Mouse (Mus musculus): ENCODE measurements around the gene Esyt2. TPM values are rescaled to one million over a fixed set of nuclear protein-coding genes. Genes with fewer than 3 reads are reported as not detected.

Gene Esyt2
- polyA plus RNA-seq, 1 experiment from 2014 or later: 44.6 TPM

DNA sequence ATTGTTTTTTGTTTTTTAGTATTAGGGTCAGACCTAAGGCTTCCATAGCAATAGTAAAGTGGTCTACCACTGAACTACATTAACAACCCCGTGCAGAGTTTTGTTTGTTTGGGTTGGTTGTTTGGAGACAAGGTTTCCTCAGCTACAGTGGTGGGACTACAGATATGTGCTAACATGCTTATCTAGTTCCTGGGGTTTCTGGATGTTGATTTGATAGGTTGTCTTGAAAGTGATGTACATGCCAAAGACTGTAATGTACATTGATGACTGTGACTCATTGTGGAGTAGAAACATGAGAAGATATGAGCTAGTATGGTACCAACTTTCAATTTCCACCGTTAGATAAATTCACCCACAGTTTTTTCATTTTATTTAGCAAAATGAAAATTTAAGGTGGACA lies 2.5 kb downstream of the Esyt2 start:
- 78% methylated on average over 2 of the region's 2 CpGs for WGBS
- Histone ChIP-seq H3K36me3 (ENCODE audit: control insufficient read depth, insufficient read depth, low read length) (no peaks in the 10 kb centered on the region), H3K4me3 (ENCODE audit: low read depth, low read length) (no peak overlapping the region), H3K27me3 (ENCODE audit: control insufficient read depth, insufficient read depth, low read length) (no peaks in the 10 kb centered on the region), H3K9ac (replicated peaks; ENCODE audit: low read depth, low read length) (no peak overlapping the region), H3K9me3 (ENCODE audit: control insufficient read depth, low read depth, low read length) (no peaks in the 10 kb centered on the region), H3K4me2 (replicated peaks; ENCODE audit: low read depth, low read length) (peak overlapping the region; percentile 29; the same call in 1 of the 2 replicates), H3K4me1 (ENCODE audit: control insufficient read depth, insufficient read depth, low read length) (no peaks in the 10 kb centered on the region), H3K27ac (ENCODE audit: low read length) (no peak overlapping the region)
- no peak for ATAC-seq (ENCODE audit: insufficient number of reproducible peaks, insufficient read depth, low FRiP score, low read depth)

DNA sequence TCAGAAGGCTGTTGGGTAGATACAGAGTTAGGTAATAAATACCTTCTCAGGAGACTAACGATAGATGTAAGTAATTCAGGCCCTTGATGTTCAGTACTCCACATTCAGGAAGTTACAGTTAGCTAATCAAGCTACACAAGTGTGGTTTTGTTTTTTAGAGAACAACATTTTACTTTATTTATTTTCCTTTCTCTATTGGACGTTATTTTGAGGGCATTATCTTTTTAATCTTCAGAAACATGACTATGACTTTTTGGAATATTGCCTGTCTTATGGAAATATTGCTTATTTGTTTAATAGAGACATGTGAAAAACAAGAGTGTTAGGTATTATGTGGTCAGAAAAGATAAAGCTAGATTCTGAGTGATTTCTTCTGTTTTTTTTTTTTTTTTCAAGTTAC lies 12.2 kb downstream of the Esyt2 start:
- H3K4me1 ChIP-seq (ENCODE audit: control insufficient read depth, insufficient read depth, low read length): no peaks in the 10 kb centered on the region
- H3K4me2 ChIP-seq (replicated peaks; ENCODE audit: low read depth, low read length): no peak overlapping the region
- no peak overlapping the region for H3K9ac ChIP-seq (replicated peaks; ENCODE audit: low read depth, low read length)
- no peaks in the 10 kb centered on the region for H3K27me3 ChIP-seq (ENCODE audit: control insufficient read depth, insufficient read depth, low read length)
- no peaks in the 10 kb centered on the region for H3K9me3 ChIP-seq (ENCODE audit: control insufficient read depth, low read depth, low read length)
- no peaks in the 10 kb centered on the region for H3K36me3 ChIP-seq (ENCODE audit: control insufficient read depth, insufficient read depth, low read length)
- no peak overlapping the region for H3K27ac ChIP-seq (ENCODE audit: low read length)
- 86% methylated on average over 2 of the region's 2 CpGs for WGBS
- H3K4me3 ChIP-seq (ENCODE audit: low read depth, low read length): no peak overlapping the region
- no peak for ATAC-seq (ENCODE audit: insufficient number of reproducible peaks, insufficient read depth, low FRiP score, low read depth)

DNA sequence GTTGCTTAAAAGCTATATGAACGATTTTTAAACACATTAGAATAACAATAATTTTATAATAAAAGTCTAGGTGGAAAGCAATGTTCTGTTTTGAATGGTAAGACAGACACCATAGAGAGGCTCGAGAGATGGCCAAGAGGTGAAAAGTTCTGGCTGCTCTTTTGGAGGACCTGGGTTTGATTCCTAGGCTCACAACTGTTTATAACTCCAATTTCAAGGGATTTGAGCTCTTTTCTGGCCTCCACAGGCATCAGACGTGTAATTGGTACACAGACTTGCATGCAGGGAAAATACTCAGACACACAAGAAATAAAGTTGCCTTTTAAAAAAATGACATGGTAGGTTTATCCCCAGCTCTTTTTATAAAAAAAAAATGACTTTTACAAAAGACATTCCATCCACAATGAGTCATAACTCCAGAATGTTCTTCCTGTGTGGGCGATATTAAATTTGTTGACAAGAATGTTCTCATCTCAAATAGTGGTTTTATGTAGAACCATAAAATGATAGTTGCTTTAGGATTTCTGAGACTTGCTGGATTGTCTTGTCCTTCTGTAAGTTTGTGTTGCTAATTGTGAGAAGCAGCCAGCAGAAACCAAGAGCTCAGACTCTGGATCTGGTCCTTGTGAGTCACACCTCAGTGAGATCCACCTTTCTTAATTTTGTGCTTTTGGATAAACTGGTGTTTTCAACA lies 12.8 kb downstream of the Esyt2 start:
- Histone ChIP-seq H3K4me3 (ENCODE audit: low read depth, low read length) (no peak overlapping the region), H3K36me3 (ENCODE audit: control insufficient read depth, insufficient read depth, low read length) (no peaks in the 10 kb centered on the region), H3K27ac (ENCODE audit: low read length) (no peak overlapping the region), H3K4me2 (replicated peaks; ENCODE audit: low read depth, low read length) (no peak overlapping the region), H3K4me1 (ENCODE audit: control insufficient read depth, insufficient read depth, low read length) (no peaks in the 10 kb centered on the region), H3K27me3 (ENCODE audit: control insufficient read depth, insufficient read depth, low read length) (no peaks in the 10 kb centered on the region), H3K9me3 (ENCODE audit: control insufficient read depth, low read depth, low read length) (no peaks in the 10 kb centered on the region), H3K9ac (replicated peaks; ENCODE audit: low read depth, low read length) (no peak overlapping the region)
- 70% methylated on average over 4 of the region's 4 CpGs for WGBS
- ATAC-seq (ENCODE audit: insufficient number of reproducible peaks, insufficient read depth, low FRiP score, low read depth): no peak

DNA sequence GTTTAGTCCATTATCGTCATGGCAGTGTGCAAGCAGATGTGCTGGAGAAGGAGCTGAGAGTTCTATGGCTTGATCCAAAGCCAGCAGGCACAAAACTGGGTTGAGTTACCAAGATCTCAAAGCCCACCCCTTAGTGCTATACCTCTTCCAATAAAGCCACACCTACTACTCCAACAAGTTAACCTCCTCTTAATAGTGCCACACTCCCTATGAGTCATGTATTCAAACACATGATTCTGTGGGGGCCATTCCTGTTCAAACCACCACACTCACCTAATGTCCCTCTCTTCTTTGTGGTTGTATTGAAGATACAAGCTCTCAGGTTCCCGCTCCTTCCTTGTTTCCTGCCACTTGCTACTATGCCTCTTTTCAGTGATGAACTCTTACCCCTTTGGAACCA lies 18.9 kb downstream of the Esyt2 start:
- no peaks in the 10 kb centered on the region for H3K4me1 ChIP-seq (ENCODE audit: control insufficient read depth, insufficient read depth, low read length)
- H3K9ac ChIP-seq (replicated peaks; ENCODE audit: low read depth, low read length): no peak overlapping the region
- ATAC-seq (ENCODE audit: insufficient number of reproducible peaks, insufficient read depth, low FRiP score, low read depth): peak; percentile 69
- H3K9me3 ChIP-seq (ENCODE audit: control insufficient read depth, low read depth, low read length): no peaks in the 10 kb centered on the region
- H3K4me2 ChIP-seq (replicated peaks; ENCODE audit: low read depth, low read length): no peak overlapping the region
- WGBS: 86% methylated on average over 2 of the region's 2 CpGs
- no peaks in the 10 kb centered on the region for H3K36me3 ChIP-seq (ENCODE audit: control insufficient read depth, insufficient read depth, low read length)
- H3K27ac ChIP-seq (ENCODE audit: low read length): no peak overlapping the region
- H3K27me3 ChIP-seq (ENCODE audit: control insufficient read depth, insufficient read depth, low read length): no peaks in the 10 kb centered on the region
- no peak overlapping the region for H3K4me3 ChIP-seq (ENCODE audit: low read depth, low read length)

DNA sequence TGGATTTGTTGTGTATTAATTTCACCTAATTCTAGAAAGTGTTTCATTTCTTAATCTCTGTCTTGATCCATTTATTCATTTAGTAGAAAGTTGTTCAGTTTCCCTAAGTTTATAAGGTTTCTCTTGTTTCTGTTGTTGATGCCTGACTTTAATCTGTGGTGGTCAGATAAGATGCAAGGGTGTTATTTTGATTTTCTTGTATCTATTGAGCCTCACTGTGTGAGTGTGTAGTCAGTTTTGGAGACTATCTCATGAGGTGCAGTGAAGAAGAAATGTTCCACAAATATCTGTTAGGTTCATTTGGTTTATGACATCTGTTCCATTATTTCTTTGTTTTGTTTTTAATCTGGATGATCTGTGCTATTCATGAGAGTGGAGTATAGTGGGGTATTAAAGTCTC lies 21.2 kb downstream of the Esyt2 start:
- H3K9me3 ChIP-seq (ENCODE audit: control insufficient read depth, low read depth, low read length): no peaks in the 10 kb centered on the region
- H3K36me3 ChIP-seq (ENCODE audit: control insufficient read depth, insufficient read depth, low read length): no peaks in the 10 kb centered on the region
- H3K4me3 ChIP-seq (ENCODE audit: low read depth, low read length): no peak overlapping the region
- no peak overlapping the region for H3K27ac ChIP-seq (ENCODE audit: low read length)
- H3K4me1 ChIP-seq (ENCODE audit: control insufficient read depth, insufficient read depth, low read length): no peaks in the 10 kb centered on the region
- H3K4me2 ChIP-seq (replicated peaks; ENCODE audit: low read depth, low read length): no peak overlapping the region
- no peak overlapping the region for H3K9ac ChIP-seq (replicated peaks; ENCODE audit: low read depth, low read length)
- no peak for ATAC-seq (ENCODE audit: insufficient number of reproducible peaks, insufficient read depth, low FRiP score, low read depth)
- H3K27me3 ChIP-seq (ENCODE audit: control insufficient read depth, insufficient read depth, low read length): no peaks in the 10 kb centered on the region

DNA sequence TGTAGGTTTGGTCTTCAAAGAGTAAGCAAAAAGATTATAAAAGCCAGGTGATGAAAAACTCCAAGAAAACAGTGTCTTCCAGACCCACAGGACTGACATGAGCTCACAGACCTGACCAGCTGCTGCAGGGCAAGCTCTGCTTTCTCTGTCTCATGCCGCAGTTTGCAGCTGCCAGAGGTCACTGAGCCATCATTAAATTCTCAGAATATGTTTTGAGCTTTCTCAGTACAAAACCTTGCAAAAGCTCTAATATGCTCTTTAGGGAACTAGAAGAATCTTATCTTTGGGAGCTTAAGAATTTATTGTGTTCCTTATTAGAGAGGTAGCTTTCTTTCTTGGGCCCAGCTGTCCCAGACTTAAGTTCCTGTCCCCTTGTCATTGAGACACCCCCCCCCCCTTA lies 25.0 kb downstream of the Esyt2 start:
- ATAC-seq (ENCODE audit: insufficient number of reproducible peaks, insufficient read depth, low FRiP score, low read depth): no peak
- H3K4me2 ChIP-seq (replicated peaks; ENCODE audit: low read depth, low read length): no peak overlapping the region
- H3K27me3 ChIP-seq (ENCODE audit: control insufficient read depth, insufficient read depth, low read length): no peaks in the 10 kb centered on the region
- H3K4me3 ChIP-seq (ENCODE audit: low read depth, low read length): no peak overlapping the region
- no peaks in the 10 kb centered on the region for H3K36me3 ChIP-seq (ENCODE audit: control insufficient read depth, insufficient read depth, low read length)
- 0 out of 2 replicates have a peak, but pooled peaks cover 3% of the 10 kb centered on the region for H3K4me1 ChIP-seq (ENCODE audit: control insufficient read depth, insufficient read depth, low read length)
- no peaks in the 10 kb centered on the region for H3K9me3 ChIP-seq (ENCODE audit: control insufficient read depth, low read depth, low read length)
- 32% methylated on average over 1 of the region's 1 CpGs for WGBS
- no peak overlapping the region for H3K27ac ChIP-seq (ENCODE audit: low read length)
- no peak overlapping the region for H3K9ac ChIP-seq (replicated peaks; ENCODE audit: low read depth, low read length)

DNA sequence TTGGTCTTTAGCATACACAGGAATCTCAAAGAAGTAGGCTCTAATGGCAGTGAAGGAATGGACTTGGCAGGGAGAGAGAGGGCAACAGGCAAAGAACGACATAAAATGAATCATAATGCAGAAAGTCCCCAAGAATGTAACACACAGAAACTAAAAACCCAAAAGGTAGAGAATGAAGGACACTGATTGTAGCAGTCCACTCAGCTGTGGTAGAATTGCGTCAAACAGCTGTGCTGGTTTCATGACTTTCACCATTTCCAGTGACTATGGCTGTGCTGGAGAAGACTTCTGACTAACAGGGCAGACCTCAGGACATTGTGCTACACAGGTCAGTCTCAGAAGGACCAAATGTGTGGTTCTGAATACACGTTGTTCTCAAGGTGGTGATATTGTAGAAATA lies 26.9 kb downstream of the Esyt2 start:
- WGBS: 86% methylated on average over 3 of the region's 3 CpGs
- Histone ChIP-seq H3K9me3 (ENCODE audit: control insufficient read depth, low read depth, low read length) (no peaks in the 10 kb centered on the region), H3K27me3 (ENCODE audit: control insufficient read depth, insufficient read depth, low read length) (no peaks in the 10 kb centered on the region), H3K27ac (ENCODE audit: low read length) (no peak overlapping the region), H3K4me2 (replicated peaks; ENCODE audit: low read depth, low read length) (no peak overlapping the region), H3K9ac (replicated peaks; ENCODE audit: low read depth, low read length) (no peak overlapping the region), H3K4me1 (ENCODE audit: control insufficient read depth, insufficient read depth, low read length) (0 out of 2 replicates have a peak, but pooled peaks cover 4% of the 10 kb centered on the region), H3K4me3 (ENCODE audit: low read depth, low read length) (no peak overlapping the region), H3K36me3 (ENCODE audit: control insufficient read depth, insufficient read depth, low read length) (no peaks in the 10 kb centered on the region)
- no peak for ATAC-seq (ENCODE audit: insufficient number of reproducible peaks, insufficient read depth, low FRiP score, low read depth)

DNA sequence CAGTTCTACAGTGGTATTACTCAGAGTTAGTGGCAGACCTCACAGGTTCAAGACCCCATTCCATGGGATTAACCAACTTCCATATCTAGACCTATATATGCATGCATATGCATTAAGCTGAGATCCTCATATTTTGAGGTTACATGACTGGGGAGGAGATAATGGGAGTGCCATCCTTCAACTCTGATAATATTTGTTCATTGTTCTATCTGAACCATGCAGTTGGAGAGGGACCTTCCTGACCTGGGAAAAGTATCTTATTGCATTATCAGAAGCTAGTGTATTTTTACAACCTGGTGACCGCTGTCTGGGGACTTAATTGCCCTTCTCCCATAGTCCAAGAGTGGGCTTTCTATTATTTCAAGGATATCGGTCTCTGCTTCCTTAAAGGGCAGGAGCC lies 27.6 kb downstream of the Esyt2 start:
- no peaks in the 10 kb centered on the region for H3K9me3 ChIP-seq (ENCODE audit: control insufficient read depth, low read depth, low read length)
- H3K4me2 ChIP-seq (replicated peaks; ENCODE audit: low read depth, low read length): no peak overlapping the region
- H3K27ac ChIP-seq (ENCODE audit: low read length): no peak overlapping the region
- ATAC-seq (ENCODE audit: insufficient number of reproducible peaks, insufficient read depth, low FRiP score, low read depth): no peak
- H3K27me3 ChIP-seq (ENCODE audit: control insufficient read depth, insufficient read depth, low read length): no peaks in the 10 kb centered on the region
- H3K9ac ChIP-seq (replicated peaks; ENCODE audit: low read depth, low read length): no peak overlapping the region
- H3K36me3 ChIP-seq (ENCODE audit: control insufficient read depth, insufficient read depth, low read length): no peaks in the 10 kb centered on the region
- no peak overlapping the region for H3K4me3 ChIP-seq (ENCODE audit: low read depth, low read length)
- H3K4me1 ChIP-seq (ENCODE audit: control insufficient read depth, insufficient read depth, low read length): 0 out of 2 replicates have a peak, but pooled peaks cover 4% of the 10 kb centered on the region
- 76% methylated on average over 2 of the region's 2 CpGs for WGBS

DNA sequence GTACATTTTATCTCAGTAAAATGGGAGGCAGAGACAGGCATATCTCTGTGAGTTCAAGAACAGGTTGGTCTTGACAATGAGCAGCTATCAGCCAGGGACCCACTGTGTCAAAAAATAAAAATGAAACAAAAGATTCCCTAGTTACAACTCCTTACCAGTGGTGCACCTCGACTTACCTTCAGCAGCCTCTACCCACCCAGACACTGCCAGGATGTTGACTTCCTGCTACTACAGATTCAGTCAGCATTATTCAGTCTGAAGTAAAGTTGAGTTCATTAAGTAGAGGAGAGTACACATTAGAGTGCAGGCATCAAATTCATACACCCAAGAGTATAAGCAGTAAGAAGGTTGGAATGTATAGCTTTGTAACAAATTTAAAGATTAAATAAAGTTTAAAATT lies 32.8 kb downstream of the Esyt2 start:
- no peak for ATAC-seq (ENCODE audit: insufficient number of reproducible peaks, insufficient read depth, low FRiP score, low read depth)
- H3K9me3 ChIP-seq (ENCODE audit: control insufficient read depth, low read depth, low read length): no peaks in the 10 kb centered on the region
- no peak overlapping the region for H3K9ac ChIP-seq (replicated peaks; ENCODE audit: low read depth, low read length)
- no peak overlapping the region for H3K4me2 ChIP-seq (replicated peaks; ENCODE audit: low read depth, low read length)
- no peaks in the 10 kb centered on the region for H3K36me3 ChIP-seq (ENCODE audit: control insufficient read depth, insufficient read depth, low read length)
- H3K4me1 ChIP-seq (ENCODE audit: control insufficient read depth, insufficient read depth, low read length): 0 out of 2 replicates have a peak, but pooled peaks cover 4% of the 10 kb centered on the region
- H3K27me3 ChIP-seq (ENCODE audit: control insufficient read depth, insufficient read depth, low read length): no peaks in the 10 kb centered on the region
- 84% methylated on average over 1 of the region's 1 CpGs for WGBS
- no peak overlapping the region for H3K4me3 ChIP-seq (ENCODE audit: low read depth, low read length)
- no peak overlapping the region for H3K27ac ChIP-seq (ENCODE audit: low read length)

Data from stomach, embryonic 14.5 days (tissue).